Mouse (Mus musculus): Measurements from ENCODE around the gene Nacad. TPM values are rescaled to one million over a fixed set of nuclear protein-coding genes. Genes with fewer than 3 reads are reported as not detected.
"Not testable (repeated sequence)": the region's sequence is repeated elsewhere in the genome, so short reads cannot be mapped to it uniquely, and the experiment has no call there.

The Nacad gene
- 6.5 TPM in 1 of 2 replicates, not detected in the other for polyA plus RNA-seq (2011; ENCODE audit: insufficient read depth, insufficient read length, low replicate concordance, missing spikeins)

DNA sequence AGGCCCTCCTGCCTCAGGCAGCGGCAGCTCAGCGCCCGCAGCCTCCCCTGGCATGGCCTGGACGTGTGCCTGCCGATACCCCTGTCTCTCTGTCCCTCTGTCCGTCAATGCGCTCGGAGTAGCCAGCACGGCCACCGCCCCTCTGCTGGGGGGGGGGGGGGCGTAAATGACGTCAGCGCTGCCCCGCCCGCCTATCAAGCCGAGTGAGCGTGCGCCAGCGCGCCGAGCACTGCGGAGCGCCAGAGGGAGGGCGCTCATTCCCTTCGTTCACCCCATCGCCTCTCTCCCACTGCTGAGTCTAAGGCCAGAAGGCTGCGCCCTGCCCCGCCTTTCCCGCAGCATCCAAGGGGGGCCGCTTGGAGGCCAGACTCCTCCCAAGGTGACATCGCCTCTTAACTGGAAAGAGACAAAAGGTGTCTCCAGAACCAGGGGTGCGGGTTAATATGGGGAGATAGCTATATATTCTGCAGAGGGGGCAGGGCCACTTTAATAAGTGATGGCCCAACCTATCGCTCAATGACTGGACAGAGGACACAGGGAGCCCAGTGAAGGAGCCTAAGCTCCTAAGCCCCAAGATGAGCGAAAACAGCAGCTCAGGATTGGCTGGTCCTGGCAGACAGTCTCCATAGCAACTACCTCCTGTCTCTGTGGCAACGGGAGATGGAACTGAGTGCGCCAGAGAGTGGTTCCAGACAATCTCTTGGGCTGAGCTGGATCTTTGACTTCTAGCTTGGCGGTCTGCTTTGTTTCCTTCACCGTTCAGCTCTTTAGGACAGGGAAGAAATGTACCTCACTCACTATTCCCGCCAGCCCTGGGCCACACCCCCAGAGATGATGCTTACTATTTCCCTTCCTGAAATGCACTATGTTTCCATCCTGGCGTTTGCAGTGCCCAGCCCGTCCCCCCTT, at the start of gene Nacad:
Gene Nacad, minus strand, starts transcription at position 563 of the 909 bp plus-strand sequence.
- H3K4me1 ChIP-seq (ENCODE audit: control insufficient read depth, insufficient read depth, low read length) = no peaks in the 10 kb centered on the region; the same call in 1 of the 2 replicates
- WGBS = 8% methylated on average over 32 of the region's 41 CpGs

DNA sequence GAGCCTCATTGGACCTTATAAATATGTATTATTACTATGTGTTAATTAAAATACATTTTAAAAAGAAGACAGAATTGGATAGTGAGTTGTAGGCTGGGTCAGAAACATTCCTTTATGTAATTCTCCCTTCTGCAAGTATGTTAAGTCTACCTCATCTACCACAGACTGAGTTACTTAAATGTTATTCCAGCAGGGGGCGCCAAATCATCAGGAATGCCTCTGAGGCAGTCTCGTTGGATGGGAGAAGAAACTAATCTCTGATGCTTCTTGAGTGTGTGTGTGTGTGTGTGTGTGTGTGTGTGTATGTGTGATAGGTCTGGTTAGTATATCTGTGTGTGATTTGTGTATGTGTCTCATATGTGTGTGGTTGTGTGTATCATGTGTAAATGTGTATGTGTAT, 49.0 kb upstream of the Nacad start:
- H3K27ac ChIP-seq (ENCODE audit: control insufficient read depth, insufficient read depth, low read depth, low read length, poor library complexity) = no peak overlapping the region
- H3K4me1 ChIP-seq (ENCODE audit: control insufficient read depth, insufficient read depth, low read length) = no peaks in the 10 kb centered on the region
- H3K4me3 ChIP-seq (replicated peaks; ENCODE audit: control insufficient read depth, low read depth, low read length) = no peak overlapping the region
- TF ChIP-seq POLR2A (IDR thresholded peaks at IDR 0.05; ENCODE audit: borderline replicate concordance, control insufficient read depth, low read depth, low read length) (no peak), CTCF (IDR thresholded peaks at IDR 0.05; ENCODE audit: control insufficient read depth, insufficient read depth, low read length) (peak; percentile 60)
- WGBS = 3% methylated on average over 2 of the region's 2 CpGs

More for the DNA sequence above, at the start of gene Nacad:
- Histone ChIP-seq H3K27ac (ENCODE audit: control insufficient read depth, insufficient read depth, low read depth, low read length, poor library complexity) (no peak within 1 kb of the TSS), H3K4me3 (replicated peaks; ENCODE audit: control insufficient read depth, low read depth, low read length) (no peak within 1 kb of the TSS)
- no peak for TF ChIP-seq CTCF (IDR thresholded peaks at IDR 0.05; ENCODE audit: control insufficient read depth, insufficient read depth, low read length)
- TF ChIP-seq POLR2A (IDR thresholded peaks at IDR 0.05; ENCODE audit: borderline replicate concordance, control insufficient read depth, low read depth, low read length) = no peak

DNA sequence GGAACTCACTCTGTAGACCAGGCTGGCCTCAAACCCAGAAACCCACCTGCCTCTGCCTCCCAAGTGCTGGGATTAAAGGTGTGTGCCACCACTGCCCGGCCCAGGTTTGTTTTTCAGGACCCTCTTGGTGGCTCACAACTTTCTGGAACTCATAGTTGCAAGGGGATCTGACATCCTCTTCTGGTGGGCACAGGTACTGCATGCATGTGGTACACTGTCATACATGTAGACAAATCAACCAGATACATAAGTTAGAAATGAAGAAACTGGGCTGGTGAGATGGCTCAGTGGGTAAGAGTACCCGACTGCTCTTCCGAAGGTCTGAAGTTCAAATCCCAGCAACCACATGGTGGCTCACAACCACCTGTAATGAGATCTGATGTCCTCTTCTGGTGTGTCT, 47.1 kb upstream of the Nacad start:
- not testable (repeated sequence) for H3K27ac ChIP-seq (ENCODE audit: control insufficient read depth, insufficient read depth, low read depth, low read length, poor library complexity); H3K4me3 ChIP-seq (replicated peaks; ENCODE audit: control insufficient read depth, low read depth, low read length); H3K4me1 ChIP-seq (ENCODE audit: control insufficient read depth, insufficient read depth, low read length)
- WGBS = 62% methylated on average over 3 of the region's 3 CpGs

DNA sequence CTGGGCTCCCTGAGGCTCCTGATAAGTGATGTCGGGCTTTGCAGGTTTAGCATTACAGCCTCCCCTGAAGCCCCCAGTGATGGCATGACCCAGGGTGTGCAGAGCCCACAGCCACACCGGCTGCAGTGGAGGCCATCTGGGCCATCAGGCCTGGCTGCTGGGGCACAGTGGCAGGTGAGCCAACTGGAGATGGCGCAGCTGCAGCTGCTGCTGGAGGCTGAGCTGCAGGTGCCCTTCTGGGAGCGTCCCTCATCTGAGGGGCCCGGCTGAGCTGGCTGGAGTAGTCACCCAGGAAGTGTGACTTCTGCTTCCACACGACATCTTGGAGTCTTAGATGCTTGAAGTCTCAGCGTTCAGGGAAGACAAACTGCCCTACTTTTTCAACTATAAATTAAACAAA, 44.7 kb upstream of the Nacad start:
- Histone ChIP-seq H3K4me3 (replicated peaks; ENCODE audit: control insufficient read depth, low read depth, low read length) (no peak overlapping the region), H3K4me1 (ENCODE audit: control insufficient read depth, insufficient read depth, low read length) (no peaks in the 10 kb centered on the region), H3K27ac (ENCODE audit: control insufficient read depth, insufficient read depth, low read depth, low read length, poor library complexity) (no peak overlapping the region)
- 52% methylated on average over 7 of the region's 7 CpGs for WGBS
- TF ChIP-seq POLR2A (IDR thresholded peaks at IDR 0.05; ENCODE audit: borderline replicate concordance, control insufficient read depth, low read depth, low read length) (no peak), CTCF (IDR thresholded peaks at IDR 0.05; ENCODE audit: control insufficient read depth, insufficient read depth, low read length) (no peak)

DNA sequence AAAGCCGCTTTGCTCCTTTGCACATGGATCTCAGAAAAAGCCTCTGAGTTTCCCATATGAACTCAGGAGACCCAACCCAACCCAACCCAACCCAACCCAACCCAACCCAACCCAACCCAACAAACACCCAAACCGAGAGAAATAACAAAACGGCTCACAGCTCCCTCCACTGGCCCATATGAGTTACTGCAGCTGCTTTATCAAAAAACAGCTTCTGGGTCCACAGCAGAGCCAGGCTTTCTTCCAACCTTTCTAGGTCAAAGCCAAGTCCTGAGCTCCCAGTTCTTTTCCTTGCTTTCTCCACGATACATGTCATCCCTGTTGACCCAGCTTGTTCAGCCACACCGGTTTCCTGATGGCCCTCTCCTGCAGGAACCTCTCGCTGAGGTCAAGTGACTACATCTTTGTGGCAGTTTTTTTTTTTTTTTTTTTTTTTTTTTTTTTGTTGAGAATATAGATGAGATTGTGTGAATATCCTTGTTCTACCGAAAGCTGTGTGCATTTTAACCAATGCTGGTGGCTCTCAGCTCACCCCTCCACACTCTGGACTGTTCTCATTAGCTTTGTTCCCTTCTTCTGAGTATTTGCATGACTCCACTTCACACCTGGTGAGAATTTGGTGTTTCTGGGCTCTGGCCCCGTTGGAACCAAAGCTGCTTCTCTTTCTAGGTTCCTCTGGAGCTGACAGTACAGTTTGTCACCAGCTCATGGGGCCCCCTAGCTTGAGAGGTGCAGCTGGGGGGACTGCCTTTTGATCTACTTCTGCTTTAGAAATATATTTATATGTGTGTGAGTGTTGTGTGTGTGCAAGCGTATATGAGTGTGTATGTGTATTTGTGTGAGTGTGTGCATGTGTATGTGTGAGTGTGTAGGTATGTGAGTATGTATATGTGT, 42.2 kb upstream of the Nacad start:
- H3K4me3 ChIP-seq (replicated peaks; ENCODE audit: control insufficient read depth, low read depth, low read length) = no peak overlapping the region
- H3K27ac ChIP-seq (ENCODE audit: control insufficient read depth, insufficient read depth, low read depth, low read length, poor library complexity) = no peak overlapping the region
- 36% methylated on average over 9 of the region's 9 CpGs for WGBS
- H3K4me1 ChIP-seq (ENCODE audit: control insufficient read depth, insufficient read depth, low read length) = no peaks in the 10 kb centered on the region
- TF ChIP-seq POLR2A (IDR thresholded peaks at IDR 0.05; ENCODE audit: borderline replicate concordance, control insufficient read depth, low read depth, low read length) (no peak), CTCF (IDR thresholded peaks at IDR 0.05; ENCODE audit: control insufficient read depth, insufficient read depth, low read length) (no peak)

DNA sequence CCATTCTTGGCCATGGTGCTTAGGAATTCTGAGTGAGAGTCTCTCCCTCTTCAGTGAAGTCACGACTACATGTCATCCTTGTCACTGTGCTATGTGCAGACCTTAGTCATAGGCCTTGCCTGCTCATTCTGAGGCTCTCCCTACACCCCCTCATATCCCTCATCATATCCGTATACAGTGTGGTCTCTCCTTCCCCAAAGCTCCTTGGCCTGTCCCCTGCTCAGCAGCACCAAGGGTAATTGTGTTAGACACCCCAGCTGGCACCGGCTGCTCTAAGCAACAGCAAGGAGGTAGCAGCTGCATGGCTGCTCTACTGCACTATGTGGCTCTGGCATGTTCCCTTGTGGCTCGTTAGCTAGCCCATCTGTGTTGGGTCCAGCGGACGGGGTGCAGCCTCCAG, 38.7 kb upstream of the Nacad start:
- TF ChIP-seq POLR2A (IDR thresholded peaks at IDR 0.05; ENCODE audit: borderline replicate concordance, control insufficient read depth, low read depth, low read length) = no peak
- TF ChIP-seq CTCF (IDR thresholded peaks at IDR 0.05; ENCODE audit: control insufficient read depth, insufficient read depth, low read length) = no peak
- no peaks in the 10 kb centered on the region for H3K4me1 ChIP-seq (ENCODE audit: control insufficient read depth, insufficient read depth, low read length)
- no peak overlapping the region for H3K4me3 ChIP-seq (replicated peaks; ENCODE audit: control insufficient read depth, low read depth, low read length)
- WGBS = 79% methylated on average over 6 of the region's 6 CpGs
- no peak overlapping the region for H3K27ac ChIP-seq (ENCODE audit: control insufficient read depth, insufficient read depth, low read depth, low read length, poor library complexity)

- 59% methylated on average over 6 of the region's 6 CpGs for WGBS
- no peak overlapping the region for H3K4me3 ChIP-seq (replicated peaks; ENCODE audit: control insufficient read depth, low read depth, low read length)
- no peaks in the 10 kb centered on the region for H3K4me1 ChIP-seq (ENCODE audit: control insufficient read depth, insufficient read depth, low read length)
- no peak overlapping the region for H3K27ac ChIP-seq (ENCODE audit: control insufficient read depth, insufficient read depth, low read depth, low read length, poor library complexity)
- TF ChIP-seq POLR2A (IDR thresholded peaks at IDR 0.05; ENCODE audit: borderline replicate concordance, control insufficient read depth, low read depth, low read length) (no peak), CTCF (IDR thresholded peaks at IDR 0.05; ENCODE audit: control insufficient read depth, insufficient read depth, low read length) (no peak)
Observed at GRCm38 (mm10) chr11:6639072-6639471, 33.2 kb upstream of the Nacad start.

DNA sequence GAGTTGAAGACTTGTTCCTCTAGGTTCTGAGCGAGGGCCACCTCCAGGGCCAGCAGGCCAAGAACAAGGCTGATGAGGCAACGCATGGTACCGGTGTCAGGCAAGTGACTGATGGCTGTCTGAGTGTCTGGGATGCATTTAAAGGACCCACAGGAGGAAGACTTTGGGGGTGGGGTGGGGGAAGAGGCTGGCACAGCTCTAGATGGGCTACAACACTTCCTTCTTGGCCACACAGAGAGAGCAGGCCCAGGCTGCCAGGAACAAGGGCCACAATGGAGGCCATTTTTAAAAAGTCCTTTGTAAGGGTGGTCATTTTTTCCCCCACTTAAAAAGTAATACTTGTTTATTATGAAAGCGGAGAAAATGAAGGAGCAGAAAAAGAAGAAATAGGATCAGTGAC, 32.7 kb upstream of the Nacad start, which contains the start of gene Wap:
Gene Wap, minus strand, starts transcription at position 101 of the 400 bp plus-strand sequence.
- no peak within 1 kb of the TSS for H3K4me3 ChIP-seq (replicated peaks; ENCODE audit: control insufficient read depth, low read depth, low read length)
- TF ChIP-seq CTCF (IDR thresholded peaks at IDR 0.05; ENCODE audit: control insufficient read depth, insufficient read depth, low read length) (no peak), POLR2A (IDR thresholded peaks at IDR 0.05; ENCODE audit: borderline replicate concordance, control insufficient read depth, low read depth, low read length) (no peak)
- H3K4me1 ChIP-seq (ENCODE audit: control insufficient read depth, insufficient read depth, low read length) = no peaks in the 10 kb centered on the region
- H3K27ac ChIP-seq (ENCODE audit: control insufficient read depth, insufficient read depth, low read depth, low read length, poor library complexity) = no peak within 1 kb of the TSS
- WGBS = 88% methylated on average over 4 of the region's 4 CpGs

Measured in bone marrow, adult 2 months (tissue).